Mouse (Mus musculus) small intestine, adult 2 months (tissue): ENCODE data around the gene Slc6a16.

Experiments used
- CTCF ChIP-seq: fragments of 200-500 bp; IDR thresholded peaks from 2 replicates; pipeline ENCODE4 v1.5.1; 2012; ENCODE audit warnings: low read depth, mild to moderate bottlenecking, control low read depth, inconsistent platforms, low read length, moderate library complexity, mixed read lengths; ENCODE audit not compliant: insufficient replicate concordance, insufficient read length; ENCODE audit errors: extremely low read depth
- POLR2A ChIP-seq: fragments of 200-500 bp; IDR thresholded peaks from 2 replicates; pipeline ENCODE4 v1.6.1; 2012; ENCODE audit warnings: low read depth, mild to moderate bottlenecking, control low read depth, inconsistent platforms, low read length, moderate library complexity

- TF ChIP-seq CTCF (no peak), POLR2A (no peak)
Observed at GRCm38 (mm10) chr7:45198961-45199360, 41.9 kb upstream of the Slc6a16 start.
